Mouse (Mus musculus): Measurements from ENCODE around the gene Rragd.
"Not testable (repeated sequence)": the region's sequence is repeated elsewhere in the genome, so short reads cannot be mapped to it uniquely, and the experiment has no call there.

Gene Rragd

DNA sequence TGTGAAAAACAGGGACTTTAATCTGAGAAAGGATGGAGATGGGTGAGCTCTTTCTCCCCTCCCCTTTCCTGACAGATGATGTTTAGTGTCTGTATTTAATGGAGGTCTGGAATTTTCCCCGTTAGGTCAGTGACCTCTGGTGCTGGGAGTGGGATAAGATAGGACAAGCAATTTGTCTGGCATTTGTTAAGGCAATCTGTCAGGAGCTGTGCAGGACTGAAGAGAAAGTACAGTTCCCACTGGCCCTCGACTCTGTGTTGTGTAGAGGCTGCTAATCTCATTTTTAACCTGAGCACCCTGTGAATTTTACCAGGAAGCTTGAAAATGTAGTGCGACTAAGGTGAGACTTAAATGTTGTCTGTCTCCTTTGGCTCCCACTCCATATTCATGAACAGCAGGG is 2.8 kb downstream of the Rragd start:
- no peak for DNase-seq

GRCm38 (mm10) chr4:32987006-32987405 is 4.2 kb downstream of the Rragd start:
- DNase-seq = no peak

GRCm38 (mm10) chr4:32989346-32989745 is 6.5 kb downstream of the Rragd start:
- DNase-seq = peak; percentile 40 to 55

DNA sequence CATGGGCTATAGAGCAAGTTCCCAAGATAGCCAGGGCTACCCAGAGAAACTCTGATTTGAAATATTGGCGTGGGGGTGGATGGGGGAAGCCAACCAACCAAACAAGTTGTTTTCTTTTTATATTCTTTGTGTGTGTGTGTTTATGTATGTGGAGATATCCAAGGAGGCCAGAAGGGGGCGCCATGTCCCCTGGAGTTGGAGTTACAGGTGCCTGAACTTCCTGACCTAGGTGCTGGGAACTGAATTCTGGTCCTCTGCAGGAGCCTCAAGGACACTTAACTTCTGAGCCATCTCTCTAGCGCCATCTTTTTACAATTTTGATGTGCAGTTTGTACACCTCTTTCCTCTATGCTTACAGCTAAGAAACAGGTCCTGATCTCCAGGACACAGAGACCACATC is 11.3 kb downstream of the Rragd start:
- DNase-seq = no peak

DNA sequence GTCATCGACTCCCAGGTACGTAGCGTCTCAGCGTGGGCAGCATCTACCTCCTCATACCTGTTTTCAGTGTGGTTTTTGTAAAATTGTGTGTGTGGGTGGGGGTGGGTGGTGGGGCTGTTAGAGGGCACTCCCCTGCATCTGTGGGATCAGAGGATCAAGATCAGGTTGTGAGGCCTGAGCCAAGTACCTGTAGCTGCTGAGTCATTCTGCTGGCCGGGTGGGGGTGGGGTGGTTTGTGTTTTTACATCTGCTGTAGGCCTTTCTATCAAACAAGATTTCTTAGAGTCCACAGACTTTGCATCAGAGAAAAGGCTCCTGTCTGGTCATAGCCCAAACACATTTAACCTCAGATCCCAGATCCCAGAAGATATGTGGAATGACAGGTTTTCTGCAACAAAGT is 13.2 kb downstream of the Rragd start:
- no peak for DNase-seq

GRCm38 (mm10) chr4:32997571-32997970 is 14.7 kb downstream of the Rragd start:
- DNase-seq = peak in 1 of 2 experiments; percentile 48

DNA sequence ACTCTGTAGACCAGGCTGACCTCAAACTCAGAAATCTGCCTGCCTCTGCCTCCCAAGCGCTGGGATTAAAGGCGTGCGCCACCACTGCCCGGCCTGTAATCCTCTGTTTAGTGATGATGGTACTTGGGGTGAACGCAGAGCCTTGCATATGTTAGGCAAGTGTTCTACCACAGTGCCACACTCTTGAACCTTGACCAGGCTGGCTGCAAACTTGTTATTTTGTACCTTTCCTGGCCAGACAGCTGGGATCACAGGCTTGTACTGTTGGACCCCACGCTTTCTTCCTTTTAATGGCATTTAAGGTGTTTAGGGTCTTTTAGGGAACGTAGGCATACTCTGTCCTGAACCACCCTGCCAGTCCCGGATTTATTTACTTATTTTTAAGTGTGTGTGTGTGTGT is 16.2 kb downstream of the Rragd start:
- no peak for DNase-seq

- DNase-seq = no peak
Measured at GRCm38 (mm10) chr4:33002081-33002480, 19.2 kb downstream of the Rragd start.

DNA sequence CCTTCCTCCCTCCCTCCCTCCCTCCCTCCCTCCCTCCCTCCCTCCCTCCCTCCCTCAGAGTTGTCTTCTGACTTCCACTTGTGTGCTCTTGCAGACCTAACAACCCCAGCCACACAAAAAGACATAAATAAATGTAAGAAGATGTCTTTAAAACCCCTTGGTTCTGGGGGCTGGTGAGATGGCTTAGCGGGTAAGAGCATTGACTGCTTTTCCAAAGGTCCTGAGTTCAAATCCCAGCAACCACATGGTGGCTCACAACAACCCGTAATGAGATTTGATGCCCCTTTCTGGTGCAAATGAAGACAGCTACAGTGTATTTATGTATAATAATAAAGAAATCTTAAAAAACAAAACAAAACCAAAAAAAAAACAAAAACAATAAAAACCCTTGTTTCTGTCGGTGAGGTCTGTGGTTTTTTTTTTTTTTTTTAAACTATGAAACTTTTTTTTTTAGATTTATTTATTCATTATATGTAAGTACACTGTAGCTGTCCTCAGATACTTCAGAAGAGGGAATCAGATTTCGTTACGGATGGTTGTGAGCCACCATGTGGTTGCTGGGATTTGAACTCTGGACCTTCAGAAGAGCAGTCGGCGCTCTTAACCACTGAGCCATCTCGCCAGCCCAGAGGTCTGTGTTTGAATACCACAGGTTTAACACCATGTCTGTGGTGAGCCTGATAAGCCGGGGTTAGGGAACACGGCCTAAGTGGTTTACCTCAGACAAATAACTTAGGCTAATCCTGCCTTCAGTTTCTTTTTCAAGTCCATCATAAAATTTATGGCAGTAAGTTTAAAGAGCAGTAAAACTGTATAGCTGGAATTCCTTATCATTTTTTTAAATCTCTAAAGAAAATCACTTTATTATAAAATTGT is 23.0 kb downstream of the Rragd start:
- not testable (repeated sequence) for DNase-seq

DNA sequence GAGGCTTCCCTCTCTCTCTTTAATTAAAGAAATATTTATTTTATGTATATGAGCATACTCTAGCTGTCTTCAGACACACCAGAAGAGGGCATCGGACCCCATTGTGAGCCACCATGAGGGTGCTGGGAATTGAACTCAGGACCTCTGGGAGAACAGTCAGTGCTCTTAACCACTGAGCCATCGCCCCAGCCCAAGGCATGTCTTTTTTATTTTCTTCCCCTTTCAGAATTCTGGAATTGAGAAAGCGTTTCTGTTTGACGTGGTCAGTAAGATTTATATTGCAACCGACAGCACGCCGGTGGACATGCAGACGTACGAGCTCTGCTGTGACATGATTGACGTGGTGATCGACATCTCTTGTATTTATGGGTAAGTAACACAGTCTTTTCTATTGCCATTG is 24.0 kb downstream of the Rragd start:
- no peak for DNase-seq

GRCm38 (mm10) chr4:33007443-33008217 is 24.8 kb downstream of the Rragd start:
- DNase-seq = no peak

DNA sequence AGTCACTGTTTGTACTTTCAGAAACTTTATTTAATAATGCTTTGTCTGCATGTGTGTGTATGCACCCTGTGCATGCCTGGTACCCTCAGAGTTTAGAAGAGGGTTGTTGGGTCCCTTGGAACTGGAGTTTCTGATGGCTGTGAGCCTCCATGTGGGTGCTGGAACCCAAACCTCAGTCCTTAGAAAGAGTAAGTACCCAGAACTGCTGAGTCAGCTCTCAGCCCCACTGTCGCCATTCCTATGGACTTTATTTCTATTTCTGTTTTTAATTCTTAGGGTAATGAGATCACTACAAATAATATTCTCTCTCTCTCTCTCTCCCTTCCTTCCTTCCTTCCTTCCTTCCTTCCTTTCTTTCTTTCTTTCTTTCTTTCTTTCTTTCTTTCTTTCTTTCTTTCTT is 27.2 kb downstream of the Rragd start:
- DNase-seq = no peak

DNA sequence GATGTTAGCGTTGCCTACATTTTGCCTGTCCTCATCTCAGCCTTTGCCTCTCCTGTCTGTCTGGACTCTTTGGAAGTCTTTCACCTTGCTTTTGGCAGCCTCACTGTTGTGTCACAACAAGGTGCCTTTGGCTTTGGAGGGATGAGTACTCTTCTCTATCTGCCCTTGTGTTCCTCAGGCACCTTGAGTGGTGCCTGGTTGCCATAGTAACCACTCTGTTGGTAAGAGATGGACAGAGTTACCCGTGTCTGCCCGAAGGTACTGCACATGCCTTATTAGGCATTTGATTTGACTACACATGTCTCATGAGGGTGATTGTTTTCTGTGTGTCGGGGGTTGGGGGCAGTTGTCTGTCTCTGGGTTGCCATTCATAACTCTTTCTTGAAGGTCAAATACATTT is 29.6 kb downstream of the Rragd start:
- DNase-seq = no peak

DNA sequence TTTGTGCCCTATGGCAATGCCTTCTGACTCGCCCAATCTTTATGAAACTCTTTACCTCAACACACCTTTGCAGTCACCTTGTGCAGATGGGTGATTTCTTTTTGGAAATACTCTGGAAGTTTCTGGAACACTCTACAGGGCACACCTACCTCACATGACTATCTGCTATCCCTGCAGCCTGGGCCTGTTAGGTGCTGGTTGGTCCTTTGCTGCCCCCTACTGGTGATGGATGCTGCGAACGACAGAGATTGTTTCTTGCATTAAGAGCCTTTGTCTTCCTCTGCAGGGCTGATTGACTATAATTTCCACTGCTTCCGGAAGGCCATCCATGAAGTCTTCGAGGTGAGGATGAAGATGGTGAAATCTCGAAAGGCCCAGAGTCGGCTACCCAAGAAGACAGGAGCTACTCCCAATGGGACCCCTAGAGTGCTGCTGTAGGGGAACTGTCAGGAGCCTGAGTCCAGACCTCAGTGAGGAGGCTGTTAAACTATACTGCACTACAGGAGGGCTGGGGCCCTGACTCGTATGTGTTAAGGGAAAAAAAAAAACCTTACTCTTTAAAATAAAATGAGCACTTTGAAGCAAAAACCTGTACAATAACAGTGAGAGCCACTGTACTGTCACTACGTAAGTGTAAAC is 35.6 kb downstream of the Rragd start:
- peak; percentile 94 to 96 for DNase-seq

GRCm38 (mm10) chr4:33024420-33024819 is 41.6 kb downstream of the Rragd start:
- DNase-seq = no peak

DNA sequence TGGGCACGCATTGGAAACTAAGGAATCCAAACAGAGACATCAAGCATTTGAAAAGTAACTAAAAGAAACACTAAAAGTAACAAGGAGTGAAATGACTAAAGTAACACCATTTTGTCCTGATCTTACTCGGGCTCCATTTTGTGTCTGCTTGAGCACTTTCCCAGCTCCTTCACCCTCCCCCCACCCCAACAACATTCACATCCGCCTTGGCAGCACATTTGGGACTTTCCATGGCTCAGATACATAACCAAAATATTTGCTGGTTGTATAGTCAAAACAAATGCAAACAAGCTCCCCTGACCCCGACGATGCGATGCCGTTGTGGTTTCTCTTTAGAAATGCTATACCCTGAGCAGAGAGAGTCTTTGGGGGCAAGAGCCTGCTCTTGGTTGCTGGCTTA is 46.3 kb downstream of the Rragd start:
- DNase-seq = no peak

GRCm38 (mm10) chr4:33030264-33031194 is 47.7 kb downstream of the Rragd start:
- DNase-seq = peak; percentile 46 to 67

GRCm38 (mm10) chr4:33031195-33031960 is 48.5 kb downstream of the Rragd start, which contains the start of gene Ube2j1:
TSS of gene Ube2j1 (plus strand) at chr4:33031416.
- peak; percentile 85 to 93 for DNase-seq

DNA sequence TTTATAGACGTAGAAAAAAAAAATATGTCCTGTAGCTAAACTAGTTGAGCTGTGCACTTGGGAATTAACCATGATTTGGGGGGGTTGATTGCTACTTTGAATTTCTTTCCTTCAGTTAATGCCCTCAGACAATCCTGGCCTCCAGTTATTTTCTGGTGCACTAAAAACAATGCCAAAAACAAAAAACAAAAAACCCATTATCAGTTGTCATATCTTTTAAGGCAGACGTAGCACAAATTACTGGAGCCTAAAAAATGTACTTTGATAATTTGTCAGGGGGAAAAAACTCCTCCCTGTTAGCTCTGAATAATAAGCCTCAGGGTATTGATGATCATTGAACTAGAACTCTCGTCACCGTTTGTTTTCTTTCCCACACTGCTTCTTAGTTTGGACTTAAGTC is 49.2 kb downstream of the Rragd start:
- no peak for DNase-seq

DNA sequence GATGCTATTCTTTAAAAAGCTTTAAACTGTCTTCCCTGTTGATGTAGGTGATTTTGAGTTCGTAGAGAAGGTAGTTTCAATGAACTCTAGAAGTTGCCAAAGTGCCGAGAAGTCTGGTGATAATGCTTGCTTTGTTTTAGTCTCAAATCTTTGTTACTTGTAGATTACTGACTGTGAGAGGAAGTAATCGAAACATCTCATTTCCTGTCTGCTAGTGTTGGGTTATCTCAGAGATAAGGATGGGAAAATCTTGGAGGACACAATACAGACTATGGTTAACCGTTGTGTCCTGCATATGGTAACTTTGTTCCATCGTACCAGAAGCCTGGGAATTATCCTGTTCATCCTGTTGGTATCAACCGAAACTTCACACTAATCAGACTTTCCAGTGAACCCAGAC is 50.7 kb downstream of the Rragd start:
- no peak for DNase-seq

GRCm38 (mm10) chr4:33039826-33040225 is 57.0 kb downstream of the Rragd start:
- no peak for DNase-seq

GRCm38 (mm10) chr4:33049601-33050000 is 66.8 kb downstream of the Rragd start:
- no peak for DNase-seq

Data from cerebellum, postnatal 14 days (tissue).